Mouse (Mus musculus): ENCODE results near the gene Tcp11l2. TPM values are rescaled to one million over a fixed set of nuclear protein-coding genes. Genes with fewer than 3 reads are reported as not detected.

Tcp11l2 gene
- polyA plus RNA-seq, 1 experiment from 2014 or later: 15.1 TPM

GRCm38 (mm10) chr10:84576029-84576394 lies 414 bp upstream of the Tcp11l2 start:
- Histone ChIP-seq H3K4me2 (peak overlapping the region; percentile 97), H3K9ac (peak overlapping the region; percentile 62; the same call in 1 of the 2 replicates), H3K27ac (ENCODE audit: low read depth) (peak overlapping the region; percentile 77), H3K36me3 (ENCODE audit: insufficient read depth) (no peaks in the 10 kb centered on the region), H3K9me3 (ENCODE audit: low read depth, low read length) (no peaks in the 10 kb centered on the region), H3K4me1 (ENCODE audit: insufficient read depth) (peaks cover 5% of the 10 kb centered on the region), H3K4me3 (ENCODE audit: low read depth, low read length) (peak overlapping the region; percentile 82), H3K27me3 (ENCODE audit: insufficient read depth, low read length) (no peaks in the 10 kb centered on the region)
- TF ChIP-seq CTCF (IDR thresholded peaks at IDR 0.05; ENCODE audit: low read depth): no peak
- 0% methylated on average over 14 of the region's 14 CpGs for WGBS
- no peak for DNase-seq
- peak; percentile 86 for ATAC-seq (ENCODE audit: insufficient read depth)

GRCm38 (mm10) chr10:84577071-84577727 lies 773 bp downstream of the Tcp11l2 start:
- WGBS: 2% methylated on average over 38 of the region's 38 CpGs
- DNase-seq (peak; percentile 81), ATAC-seq (ENCODE audit: insufficient read depth) (peak; percentile 40)
- no peaks in the 10 kb centered on the region for H3K9me3 ChIP-seq (ENCODE audit: low read depth, low read length)
- H3K27me3 ChIP-seq (ENCODE audit: insufficient read depth, low read length): no peaks in the 10 kb centered on the region
- H3K36me3 ChIP-seq (ENCODE audit: insufficient read depth): no peaks in the 10 kb centered on the region
- H3K27ac ChIP-seq (ENCODE audit: low read depth): peak overlapping the region; percentile 77
- H3K4me1 ChIP-seq (ENCODE audit: insufficient read depth): peaks cover 5% of the 10 kb centered on the region
- peak overlapping the region; percentile 82 for H3K4me3 ChIP-seq (ENCODE audit: low read depth, low read length)
- TF ChIP-seq CTCF (IDR thresholded peaks at IDR 0.05; ENCODE audit: low read depth): no peak
- peak overlapping the region; percentile 97 for H3K4me2 ChIP-seq
- peak overlapping the region; percentile 62 for H3K9ac ChIP-seq

- Histone ChIP-seq H3K4me1 (ENCODE audit: insufficient read depth) (peaks cover 5% of the 10 kb centered on the region), H3K9ac (no peak overlapping the region), H3K9me3 (ENCODE audit: low read depth, low read length) (no peaks in the 10 kb centered on the region), H3K4me3 (ENCODE audit: low read depth, low read length) (no peak overlapping the region), H3K27me3 (ENCODE audit: insufficient read depth, low read length) (no peaks in the 10 kb centered on the region), H3K4me2 (no peak overlapping the region), H3K27ac (ENCODE audit: low read depth) (no peak overlapping the region), H3K36me3 (ENCODE audit: insufficient read depth) (no peaks in the 10 kb centered on the region)
- no peak for DNase-seq
- 73% methylated on average over 10 of the region's 10 CpGs for whole genome bisulfite sequencing
- TF ChIP-seq CTCF (IDR thresholded peaks at IDR 0.05; ENCODE audit: low read depth): no peak
- no peak for ATAC-seq (ENCODE audit: insufficient read depth)
Measured at GRCm38 (mm10) chr10:84578738-84579137, 2.3 kb downstream of the Tcp11l2 start.

- H3K9me3 ChIP-seq (ENCODE audit: low read depth, low read length): no peaks in the 10 kb centered on the region
- H3K4me1 ChIP-seq (ENCODE audit: insufficient read depth): peaks cover 5% of the 10 kb centered on the region
- WGBS: 69% methylated on average over 2 of the region's 2 CpGs
- H3K36me3 ChIP-seq (ENCODE audit: insufficient read depth): no peaks in the 10 kb centered on the region
- no peak for ATAC-seq (ENCODE audit: insufficient read depth)
- H3K9ac ChIP-seq: no peak overlapping the region
- no peak overlapping the region for H3K4me3 ChIP-seq (ENCODE audit: low read depth, low read length)
- TF ChIP-seq CTCF (IDR thresholded peaks at IDR 0.05; ENCODE audit: low read depth): no peak
- DNase-seq: no peak
- H3K27me3 ChIP-seq (ENCODE audit: insufficient read depth, low read length): no peaks in the 10 kb centered on the region
- H3K27ac ChIP-seq (ENCODE audit: low read depth): no peak overlapping the region
- no peak overlapping the region for H3K4me2 ChIP-seq
Measured at GRCm38 (mm10) chr10:84579527-84579926, 3.1 kb downstream of the Tcp11l2 start.

- H3K4me1 ChIP-seq (ENCODE audit: insufficient read depth): peaks cover 5% of the 10 kb centered on the region
- no peak for TF ChIP-seq CTCF (IDR thresholded peaks at IDR 0.05; ENCODE audit: low read depth)
Measured at GRCm38 (mm10) chr10:84581191-84581590, 4.8 kb downstream of the Tcp11l2 start.

GRCm38 (mm10) chr10:84582236-84582635 lies 5.8 kb downstream of the Tcp11l2 start:
- Histone ChIP-seq H3K27me3 (ENCODE audit: insufficient read depth, low read length) (no peaks in the 10 kb centered on the region), H3K4me2 (no peak overlapping the region), H3K4me1 (ENCODE audit: insufficient read depth) (peaks cover 5% of the 10 kb centered on the region), H3K36me3 (ENCODE audit: insufficient read depth) (no peaks in the 10 kb centered on the region), H3K27ac (ENCODE audit: low read depth) (no peak overlapping the region), H3K9me3 (ENCODE audit: low read depth, low read length) (no peaks in the 10 kb centered on the region), H3K9ac (no peak overlapping the region), H3K4me3 (ENCODE audit: low read depth, low read length) (no peak overlapping the region)
- ATAC-seq (ENCODE audit: insufficient read depth): no peak
- DNase-seq: peak; percentile 31
- no peak for TF ChIP-seq CTCF (IDR thresholded peaks at IDR 0.05; ENCODE audit: low read depth)
- 61% methylated on average over 7 of the region's 7 CpGs for WGBS

More at GRCm38 (mm10) chr10:84581191-84581590, 4.8 kb downstream of the Tcp11l2 start:
- 45% methylated on average over 8 of the region's 8 CpGs for WGBS
- Histone ChIP-seq H3K4me3 (ENCODE audit: low read depth, low read length) (no peak overlapping the region), H3K9ac (no peak overlapping the region), H3K9me3 (ENCODE audit: low read depth, low read length) (no peaks in the 10 kb centered on the region), H3K27me3 (ENCODE audit: insufficient read depth, low read length) (no peaks in the 10 kb centered on the region), H3K36me3 (ENCODE audit: insufficient read depth) (no peaks in the 10 kb centered on the region), H3K27ac (ENCODE audit: low read depth) (no peak overlapping the region), H3K4me2 (no peak overlapping the region)
- ATAC-seq (ENCODE audit: insufficient read depth): no peak
- DNase-seq: no peak

- Histone ChIP-seq H3K4me1 (ENCODE audit: insufficient read depth) (no peaks in the 10 kb centered on the region), H3K4me2 (no peak overlapping the region), H3K4me3 (ENCODE audit: low read depth, low read length) (no peak overlapping the region), H3K27ac (ENCODE audit: low read depth) (no peak overlapping the region), H3K36me3 (ENCODE audit: insufficient read depth) (no peaks in the 10 kb centered on the region), H3K27me3 (ENCODE audit: insufficient read depth, low read length) (no peaks in the 10 kb centered on the region), H3K9ac (no peak overlapping the region), H3K9me3 (ENCODE audit: low read depth, low read length) (no peaks in the 10 kb centered on the region)
- WGBS: 57% methylated on average over 11 of the region's 11 CpGs
- no peak for TF ChIP-seq CTCF (IDR thresholded peaks at IDR 0.05; ENCODE audit: low read depth)
- ATAC-seq (ENCODE audit: insufficient read depth): no peak
- no peak for DNase-seq
Measured at GRCm38 (mm10) chr10:84584451-84585293, 8.2 kb downstream of the Tcp11l2 start.

All from lung, embryonic 14.5 days (tissue).